In the genomic region with DNA sequence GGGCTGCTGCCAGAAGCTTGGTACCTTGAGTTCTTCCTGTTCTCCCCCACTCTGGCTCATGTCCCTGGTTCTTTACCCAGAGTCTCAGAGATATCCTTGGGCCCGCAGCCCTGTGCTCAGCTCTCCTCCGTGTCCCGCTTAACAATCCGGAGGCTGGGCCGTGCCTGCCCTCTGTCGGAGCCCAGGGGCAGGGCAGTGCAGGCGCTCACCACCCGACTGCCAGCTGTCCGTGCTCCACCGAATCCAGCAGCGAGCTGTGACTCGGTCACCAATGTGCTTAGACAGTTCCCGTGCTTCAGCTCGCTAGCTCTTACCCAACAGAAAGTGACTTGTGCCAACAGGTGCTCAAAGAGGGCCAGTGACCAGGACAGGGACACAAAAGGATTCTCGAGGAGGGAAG, we compare ENCODE assay signal across 8 mouse cellular contexts. TPM values are rescaled to one million over a fixed set of nuclear protein-coding genes. Genes with fewer than 3 reads are reported as not detected.
DNase-seq lines count a peak whose midpoint lies in the region; ATAC-seq lines count a peak whose summit lies in the region.

No protein-coding gene starts in this region.

- H3K9ac ChIP-seq in intestine, embryonic 16.5 days (ENCODE audit: low read depth, low read length) = no peak overlapping the region
- H3K9ac ChIP-seq in liver, embryonic 13.5 days = no peak overlapping the region
- H3K9ac ChIP-seq in neural tube, embryonic 11.5 days (ENCODE audit: low read length) = no peak overlapping the region

- 2% methylated on average over 15 of the region's 15 CpGs for WGBS in embryonic facial prominence, embryonic 10.5 days
- WGBS in intestine, embryonic 16.5 days = 5% methylated on average over 15 of the region's 15 CpGs
- WGBS in liver, embryonic 13.5 days (ENCODE audit: insufficient replicate concordance) = 5% methylated on average over 15 of the region's 15 CpGs
- 1% methylated on average over 15 of the region's 15 CpGs for WGBS in neural tube, embryonic 11.5 days

- H3K9me3 ChIP-seq in embryonic facial prominence, embryonic 10.5 days = no peaks in the 10 kb centered on the region
- H3K9me3 ChIP-seq in intestine, embryonic 16.5 days (ENCODE audit: control insufficient read depth, low read length) = no peaks in the 10 kb centered on the region
- no peaks in the 10 kb centered on the region for H3K9me3 ChIP-seq in liver, embryonic 13.5 days (replicated peaks)
- no peaks in the 10 kb centered on the region for H3K9me3 ChIP-seq in neural tube, embryonic 11.5 days (ENCODE audit: control insufficient read depth, low read length)

- peak overlapping the region; percentile 26 for H3K4me3 ChIP-seq in embryonic facial prominence, embryonic 10.5 days
- H3K4me3 ChIP-seq in intestine, embryonic 16.5 days (ENCODE audit: low read length) = no peak overlapping the region
- H3K4me3 ChIP-seq in liver, embryonic 13.5 days (replicated peaks) = no peak overlapping the region
- no peak overlapping the region for H3K4me3 ChIP-seq in neural tube, embryonic 11.5 days (ENCODE audit: low read depth, low read length)

- H3K27me3 ChIP-seq in embryonic facial prominence, embryonic 10.5 days (replicated peaks; ENCODE audit: low read depth, poor library complexity, severe bottlenecking) = peaks cover 74% of the 10 kb centered on the region
- peaks cover 5% of the 10 kb centered on the region; the same call in 1 of the 2 replicates for H3K27me3 ChIP-seq in intestine, embryonic 16.5 days (replicated peaks; ENCODE audit: control insufficient read depth, insufficient read depth, low read length)
- peaks cover 32% of the 10 kb centered on the region for H3K27me3 ChIP-seq in liver, embryonic 13.5 days
- H3K27me3 ChIP-seq in neural tube, embryonic 11.5 days (ENCODE audit: control insufficient read depth, insufficient read depth, low read length) = peaks cover 2% of the 10 kb centered on the region; the same call in 1 of the 2 replicates

- peak; percentile 43 for DNase-seq in 3T3-L1 (ENCODE audit: low read depth, low spot score)
- DNase-seq in adrenal gland, adult 8-10 months = peak; percentile 50
- DNase-seq in embryonic facial prominence, embryonic 10.5 days (ENCODE audit: low spot score) = peak; percentile 85
- peak; percentile 92 for DNase-seq in heart, adult 11 months
- DNase-seq in liver, embryonic 13.5 days = peak; percentile 42
- peak; percentile 83 for DNase-seq in neural tube, embryonic 11.5 days (ENCODE audit: low spot score)
- peak; percentile 19 to 27 for DNase-seq in thymus, postnatal 36 days

- peak overlapping the region; percentile 32; the same call in 1 of the 2 replicates for H3K27ac ChIP-seq in embryonic facial prominence, embryonic 10.5 days (replicated peaks)
- no peak overlapping the region for H3K27ac ChIP-seq in intestine, embryonic 16.5 days (ENCODE audit: low read length)
- no peak overlapping the region for H3K27ac ChIP-seq in liver, embryonic 13.5 days
- H3K27ac ChIP-seq in neural tube, embryonic 11.5 days (ENCODE audit: low read depth, low read length) = no peak overlapping the region

- peaks cover 51% of the 10 kb centered on the region for H3K4me1 ChIP-seq in embryonic facial prominence, embryonic 10.5 days
- H3K4me1 ChIP-seq in intestine, embryonic 16.5 days (ENCODE audit: control insufficient read depth, insufficient read depth, low read length) = no peaks in the 10 kb centered on the region; the same call in 1 of the 2 replicates
- H3K4me1 ChIP-seq in liver, embryonic 13.5 days (replicated peaks) = 0 out of 2 replicates have a peak, but pooled peaks cover 4% of the 10 kb centered on the region
- H3K4me1 ChIP-seq in neural tube, embryonic 11.5 days (ENCODE audit: control insufficient read depth, insufficient read depth, low read length) = peaks cover 2% of the 10 kb centered on the region; the same call in 1 of the 2 replicates

- no peaks in the 10 kb centered on the region for H3K36me3 ChIP-seq in embryonic facial prominence, embryonic 10.5 days (replicated peaks)
- no peaks in the 10 kb centered on the region for H3K36me3 ChIP-seq in intestine, embryonic 16.5 days (ENCODE audit: control insufficient read depth, insufficient read depth, low read length)
- no peaks in the 10 kb centered on the region for H3K36me3 ChIP-seq in liver, embryonic 13.5 days
- H3K36me3 ChIP-seq in neural tube, embryonic 11.5 days (ENCODE audit: control insufficient read depth, insufficient read depth, low read length) = no peaks in the 10 kb centered on the region

- peak; percentile 82 for ATAC-seq in intestine, embryonic 16.5 days
- ATAC-seq in liver, embryonic 13.5 days (ENCODE audit: low read depth) = peak; percentile 78
- peak; percentile 81 for ATAC-seq in neural tube, embryonic 11.5 days (ENCODE audit: insufficient read depth, low FRiP score, low TSS enrichment)

- no peak overlapping the region for H3K4me2 ChIP-seq in intestine, embryonic 16.5 days (ENCODE audit: low read depth, low read length)
- H3K4me2 ChIP-seq in liver, embryonic 13.5 days = no peak overlapping the region
- no peak overlapping the region for H3K4me2 ChIP-seq in neural tube, embryonic 11.5 days (ENCODE audit: low read depth)

RNA-seq across cellular contexts. Expression of gene Dnajb8, which starts 20.5 kb away (rescaled TPM):
- total RNA-seq in adrenal gland, adult 8-10 months (2022) = not detected
- polyA plus RNA-seq in embryonic facial prominence, embryonic 10.5 days (2016; fragmentation: Nextera tagmentation; extraction: Ambion mirVana) = not detected in 2 replicates
- not detected in 2 replicates for polyA plus RNA-seq in intestine, embryonic 16.5 days (2015; fragmentation: Nextera tagmentation; extraction: Ambion mirVana)
- polyA plus RNA-seq in liver, embryonic 13.5 days (2015; fragmentation: Nextera tagmentation; extraction: Ambion mirVana) = not detected in 2 replicates
- polyA plus RNA-seq in neural tube, embryonic 11.5 days (2014; fragmentation: Nextera tagmentation; extraction: Ambion mirVana) = not detected in 2 replicates

RNA-seq across cellular contexts. Expression of gene Gata2, which starts 48.9 kb away (rescaled TPM):
- total RNA-seq in adrenal gland, adult 8-10 months (2022) = 10 to 100 TPM; 29.3 to 72.4 (median 56.5) TPM
- polyA plus RNA-seq in embryonic facial prominence, embryonic 10.5 days (2016; fragmentation: Nextera tagmentation; extraction: Ambion mirVana) = 34.6 and 35.9 TPM in 2 replicates
- 4.2 and 4.7 TPM in 2 replicates for polyA plus RNA-seq in intestine, embryonic 16.5 days (2015; fragmentation: Nextera tagmentation; extraction: Ambion mirVana)
- 6.9 and 7.4 TPM in 2 replicates for polyA plus RNA-seq in liver, embryonic 13.5 days (2015; fragmentation: Nextera tagmentation; extraction: Ambion mirVana)
- polyA plus RNA-seq in neural tube, embryonic 11.5 days (2014; fragmentation: Nextera tagmentation; extraction: Ambion mirVana) = 8.3 and 8.9 TPM in 2 replicates

Comparison
In these comparisons a context has a peak if more than half of its experiments do, and no peak if none do; other contexts are left out.
1. DNase-seq: peak in every context shown above with its lines; median percentile 92 in heart, adult 11 months; 85 in embryonic facial prominence, embryonic 10.5 days; 83 in neural tube, embryonic 11.5 days; 50 in adrenal gland, adult 8-10 months; 43 in 3T3-L1; 42 in liver, embryonic 13.5 days; 23 in thymus, postnatal 36 days.